Mouse (Mus musculus) lung, adult 2 months (tissue): ENCODE measurements around the gene Fat3. TPM values are rescaled to one million over a fixed set of nuclear protein-coding genes. Genes with fewer than 3 reads are reported as not detected.
A peak's percentile ranks its signal among the peaks of the same experiment; 100 is the strongest.

ENCODE experiments used
- DNase-seq: peaks from one replicate; pipeline ENCODE4 v3.0.0; 2022
- H3K4me1 ChIP-seq: fragments of 200-500 bp; 2 replicates; pipeline ENCODE4 v1.6.1; 2011; ENCODE audit warnings: low read length; ENCODE audit not compliant: control insufficient read depth, insufficient read depth
- H3K4me3 ChIP-seq: fragments of 200-500 bp; replicated peaks from 2 replicates; pipeline ENCODE3; 2011; ENCODE audit warnings: low read depth, mild to moderate bottlenecking, control low read depth, low read length; ENCODE audit errors: extremely low read depth
- CTCF ChIP-seq: fragments of 200-500 bp; IDR thresholded peaks from 2 replicates; pipeline ENCODE4 v1.5.1; 2011; ENCODE audit warnings: mild to moderate bottlenecking, low read length, control low read depth; ENCODE audit not compliant: insufficient read depth
- POLR2A ChIP-seq: fragments of 200-500 bp; IDR thresholded peaks from 2 replicates; pipeline ENCODE4 v1.6.1; 2011; ENCODE audit warnings: low read depth, mild to moderate bottlenecking, control low read depth, low read length, borderline replicate concordance; ENCODE audit errors: extremely low read depth
- WGBS: fragments of 180-500 bp; shearing (Covaris S2); methylation state at CpG from one replicate; pipeline ENCODE4 v1.1.7; 2018; 5-methylcytosine and 5-hydroxymethylcytosine counted together
- polyA plus RNA-seq: library from polyadenylated mRNA; depleted of rRNA; stranded (reverse); fragments of >200 nt; gene quantifications from 2 replicates; pipeline ENCODE4 v1.2.3, GENCODE M21; 2012

Gene Fat3
- polyA plus RNA-seq, 1 experiment = 2.7 TPM

DNA sequence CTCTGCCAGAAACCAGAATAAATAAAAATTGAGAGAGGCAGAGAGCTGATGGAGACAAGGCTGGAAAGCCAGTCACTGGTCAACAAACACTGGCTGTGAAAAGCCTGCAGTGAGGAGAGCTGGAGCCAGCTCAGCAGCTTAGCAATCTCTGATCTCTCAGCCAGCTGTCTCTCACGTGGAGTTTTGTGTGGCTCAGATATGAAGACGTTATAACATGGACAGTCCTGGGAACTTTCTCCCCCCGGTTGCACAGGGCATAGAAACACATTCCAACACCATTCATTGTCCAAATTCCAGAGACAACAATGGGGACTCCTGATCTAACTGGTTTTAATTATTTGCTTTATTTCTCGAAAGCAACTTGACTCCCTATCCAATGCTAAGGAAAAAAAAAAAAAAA, 2.2 kb downstream of the Fat3 start:
- 10% methylated on average over 4 of the region's 4 CpGs for WGBS
- H3K4me1 ChIP-seq = no peaks in the 10 kb centered on the region; the same call in 1 of the 2 replicates
- DNase-seq = no peak
- TF ChIP-seq POLR2A = no peak
- TF ChIP-seq CTCF = no peak
- no peak overlapping the region for H3K4me3 ChIP-seq

DNA sequence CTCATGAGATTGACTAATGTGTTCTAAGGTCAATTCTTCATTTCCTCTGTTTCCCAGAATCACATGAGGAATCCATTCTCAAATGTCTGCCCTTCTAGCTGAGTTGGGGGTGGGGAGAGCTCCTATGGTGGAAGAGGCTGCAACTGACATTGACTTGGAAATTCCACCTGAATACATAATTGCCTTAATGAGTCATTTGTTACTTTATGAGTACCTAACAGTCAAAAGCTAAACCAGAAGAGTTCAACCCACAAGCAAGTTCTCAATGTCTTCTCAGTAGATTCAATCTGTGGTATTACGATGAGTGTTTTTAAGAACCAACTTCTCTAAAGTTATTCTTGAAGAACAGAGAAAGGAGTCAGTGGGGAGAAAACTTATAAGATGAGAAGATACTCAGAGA, 3.7 kb downstream of the Fat3 start:
- 90% methylated on average over 1 of the region's 1 CpGs for WGBS

DNA sequence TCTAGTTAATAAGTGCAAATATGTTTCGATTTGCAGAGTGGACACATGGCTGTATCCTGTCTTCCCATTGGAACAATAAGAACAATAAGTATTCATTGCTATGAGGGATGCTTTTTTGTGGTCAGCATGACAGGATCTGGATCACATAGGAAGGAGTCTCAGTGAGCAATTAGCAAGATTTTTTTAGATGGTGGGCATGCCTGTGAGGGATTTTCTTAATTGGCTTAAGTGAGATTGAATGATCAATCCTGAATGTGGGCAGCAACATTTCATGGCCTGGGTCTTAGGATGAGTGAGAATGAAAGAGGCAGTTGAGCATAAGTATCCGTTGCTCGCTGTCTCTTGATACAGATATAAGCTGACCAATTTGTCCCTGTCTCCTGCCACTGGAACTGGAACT, 4.8 kb downstream of the Fat3 start:
- Histone ChIP-seq H3K4me1 (no peaks in the 10 kb centered on the region), H3K4me3 (no peak overlapping the region)
- 75% methylated on average over 3 of the region's 3 CpGs for WGBS
- no peak for DNase-seq
- TF ChIP-seq CTCF (no peak), POLR2A (no peak)

More for the DNA sequence above, 3.7 kb downstream of the Fat3 start:
- DNase-seq = no peak
- Histone ChIP-seq H3K4me1 (no peaks in the 10 kb centered on the region), H3K4me3 (no peak overlapping the region)
- no peak for TF ChIP-seq POLR2A

DNA sequence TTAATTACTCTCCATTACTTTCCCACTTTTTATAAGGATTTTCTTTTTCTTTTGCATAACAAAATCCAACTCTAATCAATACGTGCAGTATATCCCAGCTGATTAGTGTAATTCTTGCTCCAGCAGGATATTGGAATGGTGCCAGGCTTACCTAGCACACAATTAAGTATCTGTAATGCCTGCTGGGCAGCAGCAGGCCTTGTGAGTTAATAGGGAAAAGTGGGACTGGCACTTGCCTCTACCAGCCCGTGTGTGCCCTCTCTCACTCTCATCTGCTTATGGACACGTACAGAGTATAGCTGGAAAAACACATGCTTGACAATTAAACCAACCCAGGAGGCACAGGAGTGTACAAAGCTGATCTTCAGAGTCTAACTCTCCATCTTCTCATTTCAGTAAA, 11.4 kb downstream of the Fat3 start:
- Histone ChIP-seq H3K4me3 (no peak overlapping the region), H3K4me1 (peaks cover 6% of the 10 kb centered on the region)
- no peak for DNase-seq
- 61% methylated on average over 3 of the region's 3 CpGs for WGBS
- TF ChIP-seq POLR2A (no peak), CTCF (no peak)

DNA sequence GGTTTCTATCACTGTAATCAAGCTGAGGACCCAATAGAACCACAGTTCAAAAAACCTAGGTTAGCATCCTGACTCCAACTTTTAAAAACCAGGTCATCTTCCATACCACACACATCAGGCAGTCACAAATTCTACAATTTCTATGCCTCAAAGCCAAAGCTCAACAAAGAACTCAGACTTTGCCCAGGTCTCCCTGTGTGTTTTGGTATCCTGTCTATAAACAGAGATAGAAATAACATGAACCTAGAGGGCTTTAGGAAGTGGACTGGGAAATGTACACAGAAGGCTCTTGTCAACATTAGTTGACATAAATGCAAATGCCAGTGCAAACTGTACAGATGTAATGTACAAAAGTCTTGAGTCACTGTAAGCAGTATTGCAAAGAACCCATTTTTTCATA, 13.5 kb downstream of the Fat3 start:
- TF ChIP-seq CTCF (no peak), POLR2A (no peak)
- Histone ChIP-seq H3K4me3 (no peak overlapping the region), H3K4me1 (peaks cover 6% of the 10 kb centered on the region)
- no peak for DNase-seq

GRCm38 (mm10) chr9:16486229-16486628, 14.9 kb downstream of the Fat3 start:
- no peak for TF ChIP-seq POLR2A
- no peak for TF ChIP-seq CTCF
- H3K4me1 ChIP-seq = peaks cover 6% of the 10 kb centered on the region
- H3K4me3 ChIP-seq = no peak overlapping the region
- WGBS = 85% methylated on average over 1 of the region's 1 CpGs
- no peak for DNase-seq

- Histone ChIP-seq H3K4me3 (no peak overlapping the region), H3K4me1 (peaks cover 6% of the 10 kb centered on the region)
- no peak for TF ChIP-seq CTCF
- TF ChIP-seq POLR2A = no peak
- WGBS = 50% methylated on average over 4 of the region's 4 CpGs
- DNase-seq = no peak
These were observed 15.9 kb downstream of the Fat3 start for GRCm38 (mm10) chr9:16485173-16485572.

- TF ChIP-seq POLR2A (no peak), CTCF (no peak)
- WGBS = 50% methylated on average over 2 of the region's 2 CpGs
- DNase-seq = peak; percentile 9
- Histone ChIP-seq H3K4me1 (peaks cover 6% of the 10 kb centered on the region), H3K4me3 (no peak overlapping the region)
These were observed 16.3 kb downstream of the Fat3 start for GRCm38 (mm10) chr9:16484765-16485164.

DNA sequence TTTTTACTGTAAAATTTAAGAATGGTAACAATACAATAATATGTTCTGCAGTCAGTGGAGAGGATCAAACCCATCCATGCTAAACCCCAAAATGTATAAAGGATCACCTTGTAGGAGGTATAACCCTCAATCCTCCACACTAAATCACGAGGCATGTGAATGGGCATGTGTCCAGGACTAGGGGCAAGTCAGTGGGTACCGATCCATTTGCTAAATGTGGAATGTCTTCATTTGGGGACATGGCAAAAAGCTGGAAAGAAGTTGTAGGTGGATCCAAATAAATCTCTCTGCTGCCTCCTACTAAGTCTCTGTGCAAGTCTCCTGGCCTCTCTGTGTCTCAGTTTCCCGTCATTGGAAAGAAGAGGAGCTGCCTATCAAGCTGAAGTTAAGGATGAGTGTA, 39.6 kb downstream of the Fat3 start:
- TF ChIP-seq POLR2A (no peak), CTCF (no peak)
- WGBS = 66% methylated on average over 3 of the region's 3 CpGs
- H3K4me3 ChIP-seq = no peak overlapping the region
- DNase-seq = no peak
- H3K4me1 ChIP-seq = no peaks in the 10 kb centered on the region

DNA sequence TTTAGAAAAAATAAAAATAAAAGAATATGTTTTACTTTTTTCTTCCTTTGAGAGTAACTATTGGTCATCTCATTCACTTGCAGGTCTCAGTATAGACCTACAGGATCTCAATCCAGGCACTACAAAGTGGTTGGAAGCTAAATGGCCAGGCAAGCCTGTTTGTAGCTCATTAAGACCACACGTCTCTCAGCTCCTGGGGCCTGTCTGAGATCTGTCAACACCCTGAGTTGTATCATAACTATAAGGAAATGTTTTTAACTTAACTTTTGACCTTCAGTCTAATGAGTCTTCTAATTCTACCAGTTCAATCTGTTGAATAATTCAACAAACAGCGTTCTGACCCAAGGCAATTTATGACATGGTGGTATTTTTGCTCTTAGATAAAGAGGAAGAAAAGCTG, 40.5 kb downstream of the Fat3 start:
- TF ChIP-seq POLR2A (no peak), CTCF (no peak)
- Histone ChIP-seq H3K4me1 (no peaks in the 10 kb centered on the region), H3K4me3 (no peak overlapping the region)
- DNase-seq = no peak
- WGBS = 42% methylated on average over 2 of the region's 2 CpGs

DNA sequence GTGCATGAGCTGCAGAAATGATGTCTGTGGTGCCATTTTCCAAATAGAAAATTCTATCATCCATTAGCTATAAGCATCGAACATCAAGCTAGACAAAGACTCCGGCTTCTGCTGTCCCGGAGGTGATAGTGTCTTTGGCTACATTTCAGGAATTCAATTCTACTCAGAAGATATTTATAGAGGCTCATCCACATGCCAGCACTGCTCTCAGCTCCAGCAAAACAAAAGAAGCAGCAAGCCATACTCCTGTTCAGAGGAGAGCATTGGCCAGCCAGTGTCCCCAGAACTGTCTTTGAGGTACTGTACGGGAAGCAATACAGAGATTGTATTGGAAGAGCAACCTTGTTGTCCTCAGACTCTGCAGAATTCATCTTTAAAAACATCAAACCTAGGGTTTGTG, 59.2 kb downstream of the Fat3 start:
- no peak for TF ChIP-seq CTCF
- no peak for TF ChIP-seq POLR2A
- 69% methylated on average over 4 of the region's 4 CpGs for WGBS
- H3K4me1 ChIP-seq = no peaks in the 10 kb centered on the region; the same call in 1 of the 2 replicates
- H3K4me3 ChIP-seq = no peak overlapping the region
- DNase-seq = no peak
